Mouse (Mus musculus) kidney, embryonic 14.5 days (tissue): Measurements from ENCODE around the gene Masp1. TPM values are rescaled to one million over a fixed set of nuclear protein-coding genes. Genes with fewer than 3 reads are reported as not detected.
A peak's percentile ranks its signal among the peaks of the same experiment; 100 is the strongest.

ENCODE experiments used
- ATAC-seq: fragments of 200-750 bp; cut with Nextera tagmentation; 2 replicates; pipeline ENCODE4 v1.8.0; 2017; ENCODE audit warnings: moderate number of reproducible peaks, mild to moderate bottlenecking, moderate TSS enrichment, moderate library complexity; ENCODE audit not compliant: low FRiP score, low TSS enrichment
- H3K27ac ChIP-seq: fragments of 300-500 bp; sonication (generic); 2 replicates; pipeline ENCODE4 v1.5.1; 2014; ENCODE audit warnings: low read depth, mild to moderate bottlenecking, low read length, moderate library complexity, mixed read lengths
- H3K27me3 ChIP-seq: fragments of 300-500 bp; sonication (generic); 2 replicates; pipeline ENCODE4 v1.6.1; 2014; ENCODE audit warnings: mild to moderate bottlenecking, low read length; ENCODE audit not compliant: control insufficient read depth, insufficient read depth
- H3K36me3 ChIP-seq: fragments of 300-500 bp; sonication (generic); 2 replicates; pipeline ENCODE4 v1.6.1; 2014; ENCODE audit warnings: low read length, mixed read lengths; ENCODE audit not compliant: control insufficient read depth, insufficient read depth
- H3K4me1 ChIP-seq: fragments of 300-500 bp; sonication (generic); 2 replicates; pipeline ENCODE4 v1.6.1; 2014; ENCODE audit warnings: low read length, mixed read lengths; ENCODE audit not compliant: control insufficient read depth, insufficient read depth
- H3K4me2 ChIP-seq: fragments of 300-500 bp; sonication (generic); replicated peaks from 2 replicates; pipeline ENCODE4 v1.6.1; 2014; ENCODE audit warnings: low read depth, mild to moderate bottlenecking, low read length
- H3K4me3 ChIP-seq: fragments of 300-500 bp; sonication (generic); 2 replicates; pipeline ENCODE4 v1.5.1; 2014; ENCODE audit warnings: mild to moderate bottlenecking, low read length
- H3K9ac ChIP-seq: fragments of 300-500 bp; sonication (generic); 2 replicates; pipeline ENCODE4 v1.6.1; 2014; ENCODE audit warnings: low read depth, mild to moderate bottlenecking, low read length, moderate library complexity
- H3K9me3 ChIP-seq: fragments of 300-500 bp; sonication (generic); 2 replicates; pipeline ENCODE4 v1.6.1; 2016; ENCODE audit warnings: low read length; ENCODE audit not compliant: control insufficient read depth
- WGBS: fragments of 180-500 bp; shearing (Covaris S2); extraction: QIAGEN DNeasy Blood & Tissue Kit; methylation state at CpG from one replicate; pipeline ENCODE4 v1.1.7; 2014; 5-methylcytosine and 5-hydroxymethylcytosine counted together
- polyA plus RNA-seq: library from polyadenylated mRNA; unstranded; fragments of >200 nt; fragmentation: Nextera tagmentation; extraction: Ambion mirVana; gene quantifications from 2 replicates; pipeline ENCODE4 v1.2.1, GENCODE M21; 2014

The Masp1 gene
- polyA plus RNA-seq, 1 experiment from 2014 or later = 7.5 TPM

DNA sequence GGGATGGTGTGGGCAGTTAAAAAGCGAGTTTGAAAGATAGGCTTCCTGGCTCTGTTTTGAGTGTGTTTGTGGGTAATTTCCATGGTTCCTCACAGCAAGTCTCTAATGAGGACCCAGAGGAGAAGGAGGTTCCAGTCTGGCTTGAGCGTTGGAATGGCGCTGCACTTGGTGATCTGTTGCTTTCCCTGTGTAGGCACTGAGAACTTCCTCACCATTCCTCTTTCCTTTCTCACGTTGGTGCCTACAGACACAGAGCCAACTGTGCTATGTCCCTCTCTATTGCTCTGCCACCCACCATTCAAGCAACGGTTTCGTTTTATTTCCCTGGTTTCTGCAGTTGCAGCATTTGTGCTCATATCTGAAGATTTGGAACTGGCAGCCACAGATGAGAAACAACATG, 107.7 kb downstream of the Masp1 start:
- H3K27ac ChIP-seq = no peak overlapping the region
- no peak overlapping the region for H3K9ac ChIP-seq
- ATAC-seq = no peak
- H3K9me3 ChIP-seq = no peaks in the 10 kb centered on the region
- H3K4me2 ChIP-seq = no peak overlapping the region
- H3K36me3 ChIP-seq = no peaks in the 10 kb centered on the region
- H3K4me1 ChIP-seq = no peaks in the 10 kb centered on the region
- no peak overlapping the region for H3K4me3 ChIP-seq
- H3K27me3 ChIP-seq = no peaks in the 10 kb centered on the region
- 80% methylated on average over 6 of the region's 6 CpGs for WGBS

DNA sequence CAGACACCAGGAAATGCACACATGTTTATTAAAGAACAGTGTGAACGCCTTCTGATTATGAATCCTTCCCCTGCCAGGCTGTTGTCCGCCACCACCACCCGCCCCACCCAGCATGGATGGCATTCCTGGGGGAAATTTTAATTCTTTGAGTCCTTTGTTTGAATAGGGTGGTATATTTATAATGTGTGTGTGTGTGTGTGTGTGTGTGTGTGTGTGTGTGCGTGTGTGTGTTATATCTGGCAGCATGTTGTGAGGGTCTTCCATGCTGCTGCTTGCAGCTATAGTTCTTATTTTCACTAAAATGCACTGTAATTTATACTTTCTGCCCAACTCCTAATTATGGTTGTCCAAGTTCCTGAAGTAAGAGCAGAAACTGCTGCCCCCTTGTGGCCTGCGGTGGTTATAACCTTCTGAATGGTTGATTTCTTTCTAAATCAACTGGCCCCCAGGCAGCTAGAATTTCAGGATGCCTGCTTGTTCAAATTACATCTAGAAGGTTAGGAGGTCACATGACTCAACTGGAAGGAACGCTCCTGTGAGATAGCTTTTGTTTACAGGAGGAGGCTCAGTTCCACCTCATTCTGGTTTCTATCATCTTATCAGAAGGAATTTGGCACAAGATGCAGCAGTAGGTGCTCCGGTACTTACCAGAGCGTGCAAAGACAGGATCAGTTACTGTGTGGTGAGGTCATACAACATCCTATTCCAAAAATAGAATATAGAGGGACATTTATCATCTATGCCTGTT, 117.4 kb downstream of the Masp1 start:
- H3K27ac ChIP-seq = no peak overlapping the region
- peaks cover 7% of the 10 kb centered on the region; the same call in 1 of the 2 replicates for H3K4me1 ChIP-seq
- peak; percentile 81 for ATAC-seq
- no peaks in the 10 kb centered on the region for H3K27me3 ChIP-seq
- H3K9ac ChIP-seq = no peak overlapping the region
- 41% methylated on average over 8 of the region's 8 CpGs for WGBS
- no peak overlapping the region for H3K4me3 ChIP-seq
- H3K9me3 ChIP-seq = no peaks in the 10 kb centered on the region
- no peaks in the 10 kb centered on the region for H3K36me3 ChIP-seq
- H3K4me2 ChIP-seq = no peak overlapping the region

- H3K36me3 ChIP-seq = no peaks in the 10 kb centered on the region
- no peak overlapping the region for H3K9ac ChIP-seq
- H3K27ac ChIP-seq = peak overlapping the region; percentile 19; the same call in 1 of the 2 replicates
- no peaks in the 10 kb centered on the region for H3K9me3 ChIP-seq
- 36% methylated on average over 3 of the region's 3 CpGs for WGBS
- no peak overlapping the region for H3K4me2 ChIP-seq
- H3K4me1 ChIP-seq = peaks cover 7% of the 10 kb centered on the region; the same call in 1 of the 2 replicates
- no peaks in the 10 kb centered on the region for H3K27me3 ChIP-seq
- H3K4me3 ChIP-seq = no peak overlapping the region
- peak; percentile 18; the same call in 1 of the 2 replicates for ATAC-seq
Observed at GRCm38 (mm10) chr16:23401959-23402358, 118.7 kb downstream of the Masp1 start.

DNA sequence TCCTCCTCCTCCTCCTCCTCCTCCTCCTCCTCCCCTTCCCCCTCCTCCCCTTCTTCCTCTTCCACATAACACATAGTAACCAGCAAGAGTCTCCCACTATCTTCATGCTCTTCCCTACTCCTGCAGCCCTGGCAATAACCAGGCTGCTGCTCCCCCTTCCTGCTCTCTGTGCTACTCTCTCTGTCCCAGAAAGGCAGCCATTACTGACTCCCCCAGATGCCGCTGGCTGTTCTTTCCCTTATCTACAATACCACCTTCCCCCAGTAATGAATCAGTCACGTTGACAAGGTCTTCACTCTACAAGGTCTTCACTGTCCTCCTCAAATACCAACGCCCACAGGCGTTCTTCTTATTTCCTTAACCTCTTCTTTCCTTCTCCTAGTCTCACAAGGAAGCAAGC, 119.2 kb downstream of the Masp1 start:
- H3K4me2 ChIP-seq = no peak overlapping the region
- peaks cover 7% of the 10 kb centered on the region; the same call in 1 of the 2 replicates for H3K4me1 ChIP-seq
- no peaks in the 10 kb centered on the region for H3K27me3 ChIP-seq
- H3K27ac ChIP-seq = peak overlapping the region; percentile 19; the same call in 1 of the 2 replicates
- H3K9me3 ChIP-seq = no peaks in the 10 kb centered on the region
- WGBS = 12% methylated on average over 4 of the region's 4 CpGs
- no peaks in the 10 kb centered on the region for H3K36me3 ChIP-seq
- H3K4me3 ChIP-seq = no peak overlapping the region
- ATAC-seq = peak; percentile 33; the same call in 1 of the 2 replicates
- H3K9ac ChIP-seq = no peak overlapping the region

Other genes with a start within 250 kb of the Masp1 start
- not detected in 2 replicates for gene Rtp1, start 91.7 kb downstream of the Masp1 start, polyA plus RNA-seq
- gene Rtp4, start 524 bp downstream of the Masp1 start, polyA plus RNA-seq = 3.9 and 8.5 TPM in 2 replicates